Mouse (Mus musculus) small intestine, adult 2 months (tissue): ENCODE data around the gene Snd1.

Source experiments
- CTCF ChIP-seq: fragments of 200-500 bp; IDR thresholded peaks from 2 replicates; pipeline ENCODE4 v1.5.1; 2012; ENCODE audit warnings: low read depth, mild to moderate bottlenecking, control low read depth, inconsistent platforms, low read length, moderate library complexity, mixed read lengths; ENCODE audit not compliant: insufficient replicate concordance, insufficient read length; ENCODE audit errors: extremely low read depth
- POLR2A ChIP-seq: fragments of 200-500 bp; IDR thresholded peaks from 2 replicates; pipeline ENCODE4 v1.6.1; 2012; ENCODE audit warnings: low read depth, mild to moderate bottlenecking, control low read depth, inconsistent platforms, low read length, moderate library complexity

- TF ChIP-seq POLR2A (no peak), CTCF (no peak)
Observed at GRCm38 (mm10) chr6:28697214-28697613, 222.3 kb downstream of the Snd1 start.
